Mouse (Mus musculus) kidney, postnatal 14 days (tissue): ENCODE data around the gene Vars.
"Not testable (repeated sequence)": the region's sequence is repeated elsewhere in the genome, so short reads cannot be mapped to it uniquely, and the experiment has no call there.

Experiments
- DNase-seq: peaks from one replicate; pipeline ENCODE4 v3.0.0; 2022; ENCODE audit warnings: mixed read lengths

Gene Vars

DNA sequence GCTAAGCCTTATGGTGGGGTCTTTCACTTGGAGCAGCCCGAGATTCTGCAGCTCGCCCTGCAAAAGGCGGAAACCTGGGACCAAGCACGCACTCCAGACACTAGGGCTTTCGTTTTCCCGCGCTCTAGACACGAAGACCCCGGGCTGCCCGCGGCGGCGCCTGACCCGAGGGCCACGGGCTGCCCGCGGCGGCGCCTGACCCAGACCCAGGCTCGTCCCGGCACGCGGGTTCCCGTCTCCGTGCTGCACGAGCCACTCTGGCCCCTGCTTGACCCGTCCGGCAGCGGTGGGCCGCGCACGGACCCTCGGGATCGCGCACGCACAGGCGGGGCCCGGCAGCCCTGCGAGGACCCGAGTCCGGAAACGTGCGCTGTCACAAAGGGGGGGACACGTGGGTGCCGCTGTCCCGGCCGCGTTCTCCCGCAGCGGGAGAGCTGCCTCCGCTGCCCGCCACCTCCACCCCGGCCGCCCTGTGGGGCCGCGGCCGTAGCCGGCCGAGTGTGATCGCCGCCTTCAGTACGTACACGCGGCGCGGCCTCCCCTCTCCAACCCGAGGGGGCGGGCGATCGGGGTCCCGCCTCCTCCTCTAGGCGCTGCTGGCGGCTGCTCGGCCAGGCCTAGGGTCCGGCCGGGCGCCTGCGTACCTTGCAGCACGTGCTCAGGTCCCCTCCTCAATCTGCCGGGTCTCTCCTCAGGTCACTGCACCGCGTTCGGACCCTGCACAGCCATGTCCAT lies at the start of gene Vars:
TSS of gene Vars (plus strand) at position 271 of the 735 bp plus-strand sequence.
- DNase-seq, result peak; percentile 93

DNA sequence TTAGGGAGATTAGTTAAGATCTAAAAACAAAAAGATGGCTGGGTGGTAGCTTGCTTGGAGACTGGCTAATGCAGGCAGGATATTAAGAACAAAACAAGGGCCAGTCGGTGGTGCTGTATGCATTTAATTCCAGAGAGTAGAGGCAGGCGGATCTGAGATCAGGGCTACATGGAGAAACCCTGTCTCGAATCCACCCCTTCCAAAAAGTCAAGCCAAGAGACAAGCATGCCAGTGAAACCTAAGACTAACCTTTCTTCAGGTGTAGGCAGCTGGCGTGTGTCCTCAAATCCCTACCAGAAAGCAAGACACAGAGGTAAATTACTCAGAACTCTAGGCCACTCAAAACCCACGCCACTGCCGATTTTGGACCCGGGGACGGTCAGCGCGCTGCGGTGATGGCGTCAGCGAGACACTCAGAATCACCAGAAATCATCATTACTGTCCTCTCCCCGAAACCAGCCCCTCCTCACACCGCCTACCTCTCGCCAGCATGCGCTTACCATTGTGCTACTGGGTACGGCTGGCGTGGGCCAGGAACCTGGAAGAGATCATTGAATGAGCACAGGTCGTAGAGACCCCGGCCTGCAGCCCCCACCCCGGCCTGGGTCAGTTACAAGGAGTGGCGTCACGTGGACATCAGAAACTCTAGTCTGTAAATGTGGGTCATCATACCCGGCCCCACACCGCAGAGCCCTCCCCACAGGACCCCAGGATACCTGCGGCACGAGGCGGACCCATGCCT lies 49.0 kb upstream of the Vars start:
- DNase-seq, result no peak

DNA sequence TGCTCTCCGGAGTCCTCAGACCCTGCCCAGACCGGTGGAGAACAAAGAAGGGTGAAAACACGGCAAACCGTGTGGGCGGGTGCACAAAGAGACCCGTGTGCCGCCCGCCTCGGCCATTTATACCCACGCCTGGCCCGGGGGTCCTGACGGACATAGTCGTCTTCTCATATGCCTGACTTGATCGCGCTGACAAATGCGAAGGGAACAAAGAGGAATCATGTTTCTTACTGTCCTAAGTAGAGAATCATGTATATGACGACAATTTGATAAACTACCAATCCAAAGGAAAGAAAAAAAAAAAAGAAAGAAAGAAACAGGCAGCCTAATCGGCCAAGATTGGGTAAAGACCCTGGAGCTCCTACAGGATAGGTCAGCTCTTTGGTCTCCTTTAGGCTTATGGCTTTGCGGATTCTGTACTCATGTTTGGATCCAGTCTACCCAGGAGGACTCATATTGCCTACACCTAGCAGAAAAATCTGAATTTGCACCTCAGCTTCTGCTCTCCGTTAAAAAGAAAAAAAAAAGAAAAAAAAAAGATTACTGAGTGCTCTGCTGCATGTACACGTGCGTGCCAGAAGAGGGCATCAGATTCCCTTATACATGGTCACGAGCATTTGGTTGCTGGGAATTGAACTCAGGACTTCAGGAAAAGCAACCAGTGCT lies 48.3 kb upstream of the Vars start:
- peak; percentile 86 for DNase-seq

DNA sequence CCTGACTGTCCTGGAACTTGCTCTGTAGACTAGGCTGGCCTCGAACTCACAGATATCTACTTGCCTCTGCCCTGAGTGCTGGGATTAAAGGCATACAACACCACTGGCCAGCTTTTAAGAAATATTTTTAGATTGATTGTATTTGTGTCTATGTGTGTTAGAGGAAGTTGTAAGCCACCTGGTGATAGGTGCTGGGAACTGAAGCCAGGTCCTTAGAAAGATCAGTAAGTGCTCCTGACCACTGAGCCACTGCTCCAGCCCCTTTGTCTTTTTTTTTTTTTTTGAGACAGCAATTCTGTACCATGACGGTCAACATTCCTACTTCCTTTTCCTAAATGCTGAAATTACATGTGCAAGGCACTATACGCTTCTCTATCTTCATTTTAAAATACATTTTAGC lies 47.5 kb upstream of the Vars start:
- DNase-seq, result no peak

DNA sequence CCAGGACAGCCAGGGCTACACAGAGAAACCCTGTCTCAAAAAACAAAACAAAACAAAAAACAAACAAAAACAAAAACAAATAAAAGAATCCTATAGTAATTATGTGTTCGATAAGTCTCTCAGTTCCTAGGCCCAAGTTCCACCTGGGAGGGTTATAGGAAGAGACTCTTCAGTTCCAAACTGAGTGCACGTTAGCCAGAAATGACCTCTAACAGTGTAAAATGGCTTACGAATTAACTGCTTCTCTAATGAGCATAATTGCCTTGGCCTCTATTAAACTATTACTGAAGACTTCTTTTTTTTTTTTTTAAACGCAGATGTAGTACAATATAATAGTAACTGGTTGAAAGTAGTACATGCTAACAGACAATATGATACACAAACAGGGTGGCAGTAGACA lies 46.9 kb upstream of the Vars start:
- peak; percentile 34 for DNase-seq

DNA sequence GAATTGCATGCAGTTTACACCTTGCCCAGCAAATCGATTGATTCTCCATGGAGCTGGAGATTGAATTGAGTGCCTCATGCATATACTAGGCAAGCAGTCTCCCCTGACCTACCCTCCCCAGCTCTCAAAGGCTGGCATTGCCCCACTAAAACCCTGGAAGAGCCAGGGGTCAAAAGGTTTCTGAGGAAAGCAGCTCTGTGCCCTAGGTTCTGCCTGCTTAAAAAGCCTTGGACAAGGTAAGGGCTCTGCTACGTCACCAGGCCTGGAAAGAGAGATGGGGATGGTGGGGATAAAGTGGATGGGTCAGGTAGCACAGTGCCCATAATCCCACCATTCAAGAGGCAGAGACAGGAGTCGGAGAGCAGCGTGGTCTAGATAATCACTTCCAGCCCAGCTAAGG lies 46.0 kb upstream of the Vars start:
- no peak for DNase-seq

DNA sequence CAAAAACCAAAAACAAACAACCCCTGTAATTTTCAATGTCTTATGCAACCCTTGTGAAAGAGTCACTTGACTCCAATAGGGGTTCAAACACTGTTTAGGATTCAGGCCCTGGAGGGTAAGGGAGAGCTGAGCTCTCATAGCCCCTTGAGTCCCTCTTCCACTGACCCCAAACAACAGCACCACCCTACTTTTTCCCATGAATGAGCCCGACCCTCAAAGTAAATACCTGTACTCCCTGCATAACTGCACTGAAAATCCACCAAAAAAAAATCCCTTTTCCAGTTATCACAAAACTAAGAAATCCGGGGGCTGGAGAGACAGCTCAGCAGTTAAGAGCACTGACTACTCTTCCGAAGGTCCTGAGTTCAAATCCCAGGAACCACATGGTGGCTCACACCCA lies 44.9 kb upstream of the Vars start:
- DNase-seq, result no peak

DNA sequence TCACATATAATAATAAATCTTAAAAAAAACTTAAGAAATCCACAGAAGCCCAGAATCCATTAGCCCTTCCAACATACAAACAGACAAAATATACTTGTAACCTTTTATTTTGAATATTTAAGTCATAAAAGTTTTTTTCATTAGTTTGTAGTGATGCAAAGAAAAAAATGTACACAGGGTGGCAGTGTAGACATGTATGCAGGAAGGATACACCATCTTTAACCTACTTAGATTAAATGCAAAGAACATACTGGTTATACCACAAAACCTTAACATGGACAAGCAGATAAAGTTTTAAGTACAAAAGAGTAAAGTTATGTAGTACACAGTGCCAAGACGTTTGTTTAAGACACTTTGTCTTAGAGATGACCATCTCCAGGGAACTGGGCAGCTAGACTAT lies 44.4 kb upstream of the Vars start:
- no peak for DNase-seq

DNA sequence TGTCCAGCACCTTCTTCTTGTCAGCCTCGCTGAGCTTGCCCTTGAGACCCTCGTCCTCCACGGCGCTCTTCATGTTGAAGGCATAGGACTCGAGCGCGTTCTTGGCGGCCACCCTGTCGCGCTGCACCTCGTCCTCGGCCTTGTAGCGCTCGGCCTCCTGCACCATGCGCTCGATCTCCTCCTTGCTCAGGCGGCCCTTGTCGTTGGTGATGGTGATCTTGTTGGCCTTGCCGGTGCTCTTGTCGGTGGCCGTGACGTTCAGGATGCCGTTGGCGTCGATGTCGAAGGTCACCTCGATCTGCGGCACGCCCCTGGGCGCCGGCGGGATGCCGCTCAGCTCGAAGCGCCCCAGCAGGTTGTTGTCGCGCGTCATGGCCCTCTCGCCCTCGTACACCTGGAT lies 43.5 kb upstream of the Vars start:
- DNase-seq, result not testable (repeated sequence)

DNA sequence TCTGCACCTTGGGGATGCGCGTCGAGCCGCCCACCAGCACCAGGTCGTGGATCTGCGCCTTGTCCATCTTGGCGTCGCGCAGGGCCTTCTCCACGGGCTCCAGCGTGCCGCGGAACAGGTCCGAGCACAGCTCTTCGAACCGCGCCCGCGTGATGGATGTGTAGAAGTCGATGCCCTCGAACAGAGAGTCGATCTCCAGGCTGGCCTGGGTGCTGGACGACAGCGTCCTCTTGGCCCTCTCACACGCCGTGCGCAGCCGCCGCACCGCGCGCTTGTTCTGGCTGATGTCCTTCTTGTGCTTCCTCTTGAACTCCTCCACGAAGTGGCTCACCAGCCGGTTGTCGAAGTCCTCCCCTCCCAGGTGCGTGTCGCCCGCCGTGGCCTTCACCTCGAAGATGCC lies 42.8 kb upstream of the Vars start:
- DNase-seq, result not testable (repeated sequence)

DNA sequence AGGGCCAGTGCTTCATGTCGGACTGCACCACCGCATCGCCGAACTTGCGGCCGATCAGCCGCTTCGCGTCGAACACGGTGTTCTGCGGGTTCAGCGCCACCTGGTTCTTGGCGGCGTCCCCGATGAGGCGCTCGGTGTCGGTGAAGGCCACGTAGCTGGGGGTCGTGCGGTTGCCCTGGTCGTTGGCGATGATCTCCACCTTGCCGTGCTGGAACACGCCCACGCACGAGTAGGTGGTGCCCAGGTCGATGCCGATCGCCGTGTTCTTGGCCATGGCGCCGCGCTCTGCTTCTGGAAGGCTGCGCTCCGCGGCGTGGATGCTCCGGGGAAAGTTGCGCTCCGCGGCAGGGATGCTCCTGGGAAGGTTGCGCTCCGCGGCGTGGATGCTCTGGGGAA lies 42.1 kb upstream of the Vars start:
- not testable (repeated sequence) for DNase-seq

DNA sequence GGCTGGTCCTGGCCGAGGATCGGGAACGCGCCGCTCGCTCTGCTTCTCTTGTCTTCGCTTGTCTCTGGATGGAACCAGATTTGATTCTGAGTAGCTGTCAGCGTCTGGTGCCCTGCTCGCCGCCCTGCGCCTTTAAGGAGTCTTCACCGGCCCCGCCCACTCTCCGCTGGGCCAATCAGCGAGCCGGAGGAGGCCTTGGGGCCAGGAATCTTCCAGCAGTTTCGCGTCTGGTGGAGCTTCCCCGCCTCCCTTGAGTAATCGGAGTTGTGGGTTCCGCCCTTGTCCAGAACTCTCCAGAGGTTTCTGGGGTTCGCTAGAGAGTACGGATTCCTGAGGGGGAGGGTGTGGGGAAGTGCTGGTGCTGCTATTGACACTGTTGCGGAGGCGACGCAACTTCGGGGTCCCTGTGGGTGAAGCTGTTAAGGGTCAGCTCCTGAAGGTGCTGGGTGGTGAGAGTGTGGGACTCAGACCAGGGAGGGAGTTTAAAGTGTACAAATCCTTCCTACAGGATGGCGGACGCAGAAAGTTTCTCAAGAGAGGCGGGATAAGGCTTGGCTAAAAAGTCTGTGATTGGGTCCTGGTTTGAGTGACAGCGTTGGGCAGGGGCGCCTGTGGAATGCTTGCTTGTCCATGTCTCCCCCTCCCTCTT lies 41.5 kb upstream of the Vars start, which contains the start of gene Hspa1b:
TSS of gene Hspa1b (minus strand) at position 109 of the 649 bp plus-strand sequence.
- peak; percentile 92 for DNase-seq

DNA sequence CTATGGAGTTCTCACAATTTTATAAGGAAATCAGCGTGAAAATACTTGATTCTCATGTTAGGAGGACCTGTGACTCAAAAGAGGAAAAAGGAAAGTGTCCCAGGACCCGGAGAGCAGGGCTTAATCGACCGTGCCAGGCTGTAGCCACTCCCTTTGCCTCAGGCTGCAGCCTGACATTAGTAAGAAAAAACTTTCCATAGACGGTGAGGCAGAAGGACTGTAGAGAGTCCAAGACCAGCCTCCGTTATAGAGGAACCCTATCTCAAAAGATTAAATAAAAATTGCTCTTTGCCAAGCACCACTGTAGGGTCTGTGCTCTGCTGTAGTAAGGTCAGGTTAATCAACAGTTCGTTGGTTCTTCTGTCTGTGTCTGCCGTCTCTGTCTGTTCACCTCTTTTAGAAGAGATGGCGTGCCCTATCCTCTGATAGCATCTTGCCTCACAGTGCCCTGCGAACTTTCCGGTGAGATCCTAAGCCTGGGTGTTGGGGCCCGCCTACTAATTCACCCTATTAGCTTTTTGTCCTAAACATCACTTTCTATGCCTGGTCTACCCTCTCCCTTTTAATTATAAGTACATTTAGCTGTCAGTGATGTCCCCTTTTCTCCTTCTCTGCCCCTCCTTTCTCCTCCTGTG lies 40.8 kb upstream of the Vars start:
- DNase-seq, result peak; percentile 76

DNA sequence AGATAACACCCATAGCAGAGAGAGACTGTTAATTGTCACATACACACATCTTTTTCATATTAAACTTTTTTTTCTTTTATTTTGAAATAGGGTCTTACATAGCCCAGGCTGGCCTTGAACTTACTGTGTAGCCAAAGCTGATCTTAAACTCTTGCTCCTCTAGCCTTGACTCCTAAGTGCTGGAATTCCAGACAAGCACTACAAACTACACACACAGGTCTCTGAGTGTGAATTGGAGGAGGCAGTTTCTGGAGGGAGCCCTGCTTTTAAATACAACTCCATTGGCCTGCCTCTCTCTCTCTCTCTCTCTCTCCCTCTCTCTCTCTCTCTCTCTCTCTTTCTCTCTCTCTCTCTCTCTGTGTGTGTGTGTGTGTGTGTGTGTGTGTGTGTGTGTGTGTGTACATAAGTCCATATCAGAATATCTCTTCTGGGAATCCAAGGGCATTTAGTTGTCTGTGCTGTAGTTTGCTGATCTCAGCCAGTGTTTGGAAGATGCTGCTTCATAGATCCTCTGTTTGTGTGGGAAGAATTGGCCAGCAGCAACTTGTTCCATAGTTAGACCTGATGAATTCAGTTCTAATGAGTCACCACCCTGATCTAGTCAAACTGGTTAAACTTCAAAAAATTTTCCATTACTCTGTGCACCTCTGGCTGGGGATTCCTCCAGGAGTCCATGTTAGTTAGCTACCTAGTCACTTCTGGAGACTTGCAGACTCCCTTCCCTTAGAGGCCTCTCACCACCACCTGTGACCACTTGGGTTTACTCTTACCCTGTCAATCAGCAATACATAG lies 39.9 kb upstream of the Vars start:
- peak; percentile 46 for DNase-seq

DNA sequence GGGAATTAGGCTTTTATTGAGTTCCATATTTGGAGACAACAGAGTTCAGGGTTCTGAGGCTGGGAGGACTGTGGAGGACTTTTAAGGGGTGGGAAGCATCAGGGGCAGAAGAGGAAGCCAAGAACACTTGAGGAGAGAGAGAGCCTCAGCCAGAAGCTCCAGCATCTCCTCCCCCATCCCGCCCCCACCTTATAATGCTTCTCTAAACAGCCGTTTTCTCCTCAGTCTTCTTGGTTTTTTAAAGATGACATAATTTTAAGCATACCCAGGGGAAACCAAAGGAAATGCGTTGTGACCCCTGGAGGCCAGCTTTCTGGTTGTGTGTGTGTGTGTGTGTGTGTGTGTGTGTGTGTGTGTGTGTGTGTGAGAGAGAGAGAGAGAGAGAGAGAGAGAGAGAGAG lies 38.7 kb upstream of the Vars start:
- DNase-seq, result peak; percentile 59

DNA sequence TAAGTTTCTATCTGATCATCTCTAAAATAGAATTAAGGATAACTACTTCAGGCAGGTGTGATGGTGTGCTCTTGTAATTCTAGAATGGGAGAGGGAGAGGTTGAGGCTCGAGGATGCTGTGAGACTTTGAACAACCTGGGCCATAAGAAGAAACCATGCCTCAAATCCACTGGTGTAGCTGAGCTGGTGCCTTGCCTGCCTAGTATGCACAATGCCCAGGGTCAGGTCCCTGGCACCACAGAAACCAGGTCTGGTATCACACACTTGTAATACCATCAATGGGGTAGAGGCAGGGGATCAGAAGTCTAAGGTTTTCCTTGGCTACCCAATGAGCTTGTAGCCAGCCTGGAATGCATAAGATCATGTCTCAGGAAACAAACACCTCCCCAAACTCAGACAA lies 37.9 kb upstream of the Vars start:
- no peak for DNase-seq

DNA sequence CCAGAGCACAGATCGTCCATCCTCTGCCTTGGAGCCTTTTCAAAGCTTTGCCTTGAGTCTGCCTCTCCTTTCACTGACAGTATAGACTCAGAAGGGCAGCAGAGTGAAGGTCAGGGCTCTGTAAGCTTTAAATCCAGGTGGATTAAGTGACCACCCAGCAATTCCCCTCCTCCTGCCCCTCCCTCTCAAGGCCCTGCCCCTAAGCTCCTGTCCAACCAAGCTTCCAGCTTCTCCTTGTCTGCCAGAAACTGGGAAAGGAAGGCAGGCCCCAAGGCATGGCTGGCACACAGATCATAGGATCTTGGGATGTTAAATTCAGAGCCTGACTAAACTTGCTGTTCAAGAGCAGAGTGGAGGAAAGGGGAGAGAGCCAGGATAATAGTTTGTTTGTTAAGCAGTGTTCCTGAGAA lies 36.1 kb upstream of the Vars start:
- peak; percentile 65 for DNase-seq

DNA sequence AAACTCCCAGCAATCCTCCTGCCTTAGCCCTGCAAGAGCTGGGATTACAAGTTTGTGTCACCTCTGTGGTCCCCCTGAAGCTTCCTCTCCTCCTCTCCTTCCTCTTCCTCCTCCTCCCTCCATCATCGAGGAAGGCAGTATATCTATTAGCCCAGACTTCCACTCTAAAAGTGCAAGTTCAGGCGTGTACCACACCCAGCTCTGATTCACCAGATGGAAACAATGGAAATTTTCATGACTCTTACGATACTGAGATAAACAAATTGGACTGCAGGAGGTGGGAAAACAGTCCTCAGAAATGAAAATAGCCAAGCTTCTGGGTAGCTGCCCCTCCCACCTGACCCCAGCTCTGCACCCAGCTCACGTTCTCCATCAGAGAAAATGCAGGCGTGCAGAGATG lies 35.2 kb upstream of the Vars start:
- DNase-seq, result no peak

DNA sequence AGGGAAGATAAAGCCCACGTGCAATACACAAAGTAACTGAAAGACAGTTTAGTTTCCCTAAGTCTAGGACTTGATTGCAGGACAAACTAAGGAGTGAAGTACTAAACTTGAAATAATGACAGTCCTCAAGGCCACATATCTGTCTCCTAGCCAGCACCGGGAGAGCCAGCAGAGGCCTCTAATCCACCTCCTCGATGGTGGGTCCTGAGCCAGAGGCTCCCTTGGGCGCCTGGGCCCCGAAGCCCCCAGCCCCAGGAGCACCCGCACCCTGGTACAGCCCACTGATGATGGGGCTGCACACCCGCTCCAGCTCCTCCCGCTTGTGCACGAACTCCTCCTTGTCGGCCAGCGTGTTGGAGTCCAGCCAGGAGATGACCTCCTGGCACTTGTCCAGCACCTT lies 31.0 kb upstream of the Vars start, which contains the start of gene Gm20481:
TSS of gene Gm20481 (plus strand) at position 91 of the 400 bp plus-strand sequence.
- DNase-seq, result not testable (repeated sequence)

DNA sequence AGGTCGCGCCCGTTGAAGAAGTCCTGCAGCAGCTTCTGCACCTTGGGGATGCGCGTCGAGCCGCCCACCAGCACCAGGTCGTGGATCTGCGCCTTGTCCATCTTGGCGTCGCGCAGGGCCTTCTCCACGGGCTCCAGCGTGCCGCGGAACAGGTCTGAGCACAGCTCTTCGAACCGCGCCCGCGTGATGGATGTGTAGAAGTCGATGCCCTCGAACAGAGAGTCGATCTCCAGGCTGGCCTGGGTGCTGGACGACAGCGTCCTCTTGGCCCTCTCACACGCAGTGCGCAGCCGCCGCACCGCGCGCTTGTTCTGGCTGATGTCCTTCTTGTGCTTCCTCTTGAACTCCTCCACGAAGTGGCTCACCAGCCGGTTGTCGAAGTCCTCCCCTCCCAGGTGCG lies 29.9 kb upstream of the Vars start:
- DNase-seq, result not testable (repeated sequence)

DNA sequence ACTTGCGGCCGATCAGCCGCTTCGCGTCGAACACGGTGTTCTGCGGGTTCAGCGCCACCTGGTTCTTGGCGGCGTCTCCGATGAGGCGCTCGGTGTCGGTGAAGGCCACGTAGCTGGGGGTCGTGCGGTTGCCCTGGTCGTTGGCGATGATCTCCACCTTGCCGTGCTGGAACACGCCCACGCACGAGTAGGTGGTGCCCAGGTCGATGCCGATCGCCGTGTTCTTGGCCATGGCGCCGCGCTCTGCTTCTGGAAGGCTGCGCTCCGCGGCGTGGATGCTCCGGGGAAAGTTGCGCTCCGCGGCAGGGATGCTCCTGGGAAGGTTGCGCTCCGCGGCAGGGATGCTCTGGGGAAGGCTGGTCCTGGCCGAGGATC lies 29.1 kb upstream of the Vars start:
- DNase-seq, result not testable (repeated sequence)
